Mouse (Mus musculus) myocyte (in vitro differentiated cells): ENCODE data around the gene Aif1l.

ENCODE experiments used
- CEBPB ChIP-seq: IDR thresholded peaks from 2 replicates; pipeline ENCODE4 v1.6.1; 2011; ENCODE audit warnings: mild to moderate bottlenecking, moderate library complexity; ENCODE audit not compliant: poor library complexity, insufficient read depth, severe bottlenecking
- MAX ChIP-seq: IDR thresholded peaks from one replicate; pipeline ENCODE4 v1.6.1; 2011; ENCODE audit warnings: low read depth, mild to moderate bottlenecking, control low read depth
- MYOD1 ChIP-seq, 3 experiments: IDR thresholded peaks; one replicate each; pipeline ENCODE4 v1.6.1; 2011; ENCODE audit warnings: control low read depth in 2 of 3, low read depth in 2 of 3, mild to moderate bottlenecking in 2 of 3, moderate library complexity in 1 of 3; ENCODE audit not compliant: insufficient read length in 2 of 3, control insufficient read depth in 1 of 3
- MYOG ChIP-seq, 3 experiments: IDR thresholded peaks; one replicate each; pipeline ENCODE4 v1.6.1; 2011; ENCODE audit warnings: control low read depth in 2 of 3, low read depth in 2 of 3, mild to moderate bottlenecking in 2 of 3; ENCODE audit not compliant: insufficient read length in 2 of 3, control insufficient read depth in 1 of 3, insufficient read depth in 1 of 3
- POLR2A ChIP-seq: IDR thresholded peaks from one replicate; pipeline ENCODE4 v1.6.1; 2011; ENCODE audit warnings: low read depth, mild to moderate bottlenecking, control low read depth, moderate library complexity; ENCODE audit not compliant: insufficient read length
- POLR2AphosphoS2 ChIP-seq: IDR thresholded peaks from one replicate; pipeline ENCODE4 v1.6.1; 2011; ENCODE audit warnings: low read depth, control low read depth; ENCODE audit not compliant: insufficient read length
- REST ChIP-seq: IDR thresholded peaks from one replicate; pipeline ENCODE4 v1.6.1; 2011; ENCODE audit warnings: mild to moderate bottlenecking, control low read depth, moderate library complexity; ENCODE audit not compliant: insufficient read depth, insufficient read length
- SRF ChIP-seq: IDR thresholded peaks from one replicate; pipeline ENCODE4 v1.6.1; 2011; ENCODE audit warnings: low read depth; ENCODE audit not compliant: control insufficient read depth, insufficient read length
- TCF12 ChIP-seq: IDR thresholded peaks from one replicate; pipeline ENCODE4 v1.6.1; 2011; ENCODE audit warnings: mild to moderate bottlenecking, control low read depth; ENCODE audit not compliant: poor library complexity, insufficient read depth, severe bottlenecking
- TCF3 ChIP-seq: IDR thresholded peaks from one replicate; pipeline ENCODE4 v1.6.1; 2011; ENCODE audit warnings: low read depth, control low read depth; ENCODE audit not compliant: insufficient read length
- USF1 ChIP-seq: IDR thresholded peaks from one replicate; pipeline ENCODE4 v1.6.1; 2011; ENCODE audit warnings: low read depth, mild to moderate bottlenecking, control low read depth, moderate library complexity

GRCm38 (mm10) chr2:31905682-31906081, 44.3 kb upstream of the Aif1l start:
- TF ChIP-seq POLR2A = no peak
- no peak for TF ChIP-seq SRF
- no peak for TF ChIP-seq MYOG (IDR thresholded peaks at IDR 0.05; ENCODE audit: control insufficient read depth in 1 of 3, insufficient read depth in 1 of 3, insufficient read length in 2 of 3, low read depth in 2 of 3)
- no peak for TF ChIP-seq REST
- no peak for TF ChIP-seq POLR2AphosphoS2
- TF ChIP-seq TCF3 = no peak
- TF ChIP-seq MYOD1 (IDR thresholded peaks at IDR 0.05; ENCODE audit: control insufficient read depth in 1 of 3, insufficient read length in 2 of 3, low read depth in 2 of 3) = no peak
- TF ChIP-seq USF1 = no peak
- no peak for TF ChIP-seq CEBPB
- TF ChIP-seq MAX = no peak
- no peak for TF ChIP-seq TCF12
